Mouse (Mus musculus) MEL (cell line): ENCODE measurements around the gene Cdh23. TPM values are rescaled to one million over a fixed set of nuclear protein-coding genes. Genes with fewer than 3 reads are reported as not detected.

Source experiments
- DNase-seq: peaks from one replicate; pipeline ENCODE4 v3.0.0; 2011; ENCODE audit warnings: low read depth, low spot score
- H3K27ac ChIP-seq: 2 replicates; pipeline ENCODE4 v1.5.1; 2012; ENCODE audit warnings: low read depth, mild to moderate bottlenecking, control low read depth, low read length, moderate library complexity; ENCODE audit not compliant: control insufficient read depth
- H3K27me3 ChIP-seq, 2 experiments: fragments of 150-350 bp in 1 of 2; sonication (generic) in 1 of 2; 2 replicates each; pipeline ENCODE4 v1.6.1; 2012; ENCODE audit warnings: low read length in 2 of 2, mild to moderate bottlenecking in 2 of 2, improper control_type of control experiment in 1 of 2, moderate library complexity in 1 of 2; ENCODE audit not compliant: insufficient read depth in 2 of 2, control insufficient read depth in 1 of 2
- H3K36me3 ChIP-seq, 2 experiments: 2 replicates each; pipeline ENCODE4 v1.6.1; 2012 to 2014; ENCODE audit warnings: low read length in 2 of 2, improper control_type of control experiment in 1 of 2, inconsistent platforms in 1 of 2, mild to moderate bottlenecking in 1 of 2; ENCODE audit not compliant: insufficient read depth in 2 of 2, control insufficient read depth in 1 of 2
- H3K4me1 ChIP-seq, 2 experiments: fragments of 150-350 bp in 1 of 2; sonication (generic) in 1 of 2; 2 replicates each; pipeline ENCODE4 v1.6.1; 2012; ENCODE audit warnings: low read length in 2 of 2, improper control_type of control experiment in 1 of 2, mild to moderate bottlenecking in 1 of 2; ENCODE audit not compliant: insufficient read depth in 2 of 2, control insufficient read depth in 1 of 2
- H3K4me3 ChIP-seq, 2 experiments: fragments of 150-350 bp in 1 of 2; sonication (generic) in 1 of 2; 2 replicates each; pipeline ENCODE4 v1.5.1; 2012; ENCODE audit warnings: low read depth in 2 of 2, low read length in 2 of 2, mild to moderate bottlenecking in 2 of 2, moderate library complexity in 2 of 2, control low read depth in 1 of 2, improper control_type of control experiment in 1 of 2; ENCODE audit not compliant: control insufficient read depth in 1 of 2, insufficient read depth in 1 of 2
- H3K79me2 ChIP-seq: 2 replicates; pipeline ENCODE4 v1.6.1; 2012; ENCODE audit warnings: mild to moderate bottlenecking, low read length, moderate library complexity; ENCODE audit not compliant: control insufficient read depth, poor library complexity, insufficient read depth
- H3K9ac ChIP-seq: 2 replicates; pipeline ENCODE4 v1.6.1; 2012; ENCODE audit warnings: low read depth, mild to moderate bottlenecking, control low read depth, low read length, moderate library complexity; ENCODE audit not compliant: control insufficient read depth, poor library complexity, severe bottlenecking
- H3K9me3 ChIP-seq: fragments of 150-350 bp; sonication (generic); replicated peaks from 2 replicates; pipeline ENCODE4 v1.6.1; 2012; ENCODE audit warnings: mild to moderate bottlenecking, low read length, improper control_type of control experiment, moderate library complexity; ENCODE audit not compliant: insufficient read depth
- CHD2 ChIP-seq: IDR thresholded peaks from 2 replicates; pipeline ENCODE4 v1.6.1; 2011; ENCODE audit warnings: low read length, improper control_type of control experiment
- ELF1 ChIP-seq: IDR thresholded peaks from 2 replicates; pipeline ENCODE4 v1.6.1; 2014; ENCODE audit warnings: low read depth, mild to moderate bottlenecking, inconsistent platforms, low read length, improper control_type of control experiment, moderate library complexity
- HCFC1 ChIP-seq: IDR thresholded peaks from 2 replicates; pipeline ENCODE4 v1.6.1; 2012; ENCODE audit warnings: low read depth, mild to moderate bottlenecking, inconsistent platforms, low read length, improper control_type of control experiment, moderate library complexity
- POLR2A ChIP-seq, 2 experiments: IDR thresholded peaks; 2 replicates each; pipeline ENCODE4 v1.6.1; 2011 to 2012; ENCODE audit warnings: low read length in 2 of 2, mild to moderate bottlenecking in 2 of 2, control low read depth in 1 of 2, improper control_type of control experiment in 1 of 2, low read depth in 1 of 2, moderate library complexity in 1 of 2; ENCODE audit not compliant: control insufficient read depth in 1 of 2, insufficient read depth in 1 of 2, poor library complexity in 1 of 2
- RAD21 ChIP-seq: IDR thresholded peaks from 2 replicates; pipeline ENCODE4 v1.6.1; 2011; ENCODE audit warnings: mild to moderate bottlenecking, low read depth, low read length, improper control_type of control experiment
- SIN3A ChIP-seq: IDR thresholded peaks from 2 replicates; pipeline ENCODE4 v1.6.1; 2012; ENCODE audit warnings: low read length, improper control_type of control experiment, inconsistent platforms
- TAL1 ChIP-seq: IDR thresholded peaks from 2 replicates; pipeline ENCODE4 v1.6.1; 2012; ENCODE audit warnings: mild to moderate bottlenecking, inconsistent platforms, low read length, moderate library complexity, mixed read lengths
- ZC3H11A ChIP-seq: IDR thresholded peaks from 2 replicates; pipeline ENCODE4 v1.6.1; 2012; ENCODE audit warnings: low read depth, mild to moderate bottlenecking, inconsistent platforms, low read length, improper control_type of control experiment
- ZKSCAN1 ChIP-seq: IDR thresholded peaks from 2 replicates; pipeline ENCODE4 v1.6.1; 2012; ENCODE audit warnings: low read depth, mild to moderate bottlenecking, inconsistent platforms, low read length, improper control_type of control experiment, moderate library complexity
- ZMIZ1 ChIP-seq: IDR thresholded peaks from 2 replicates; pipeline ENCODE4 v1.6.1; 2012; ENCODE audit warnings: low read depth, mild to moderate bottlenecking, inconsistent platforms, low read length, improper control_type of control experiment, moderate library complexity
- polyA plus RNA-seq, 2 experiments: library from polyadenylated mRNA; stranded (reverse) in 1 of 2; unstranded in 1 of 2; fragments of >175 nt in 1 of 2; fragments of >200 nt in 1 of 2; gene quantifications; 2 replicates each; pipeline versions ENCODE4 v1.2.1 to v1.2.4; 2012; ENCODE audit warnings: low replicate concordance in 2 of 2, low read depth in 1 of 2; ENCODE audit not compliant: insufficient read length in 2 of 2, insufficient read depth in 1 of 2, missing spikeins in 1 of 2
- total RNA-seq: library from RNA; depleted of rRNA; stranded (reverse); fragments of 300-350 nt; gene quantifications from 2 replicates; pipeline ENCODE4 v1.2.3, GENCODE M21; 2012

Cdh23 gene
- total and polyA plus RNA-seq, 3 experiments, result 0.04 TPM; not detected in 2

GRCm38 (mm10) chr10:60552951-60553635 lies 143.2 kb downstream of the Cdh23 start:
- no peak overlapping the region for H3K4me3 ChIP-seq
- DNase-seq, result no peak
- H3K27ac ChIP-seq, result no peak overlapping the region
- H3K4me1 ChIP-seq, result no peaks in the 10 kb centered on the region
- H3K9me3 ChIP-seq, result no peaks in the 10 kb centered on the region
- TF ChIP-seq RAD21, result no peak
- no peak for TF ChIP-seq CHD2
- H3K79me2 ChIP-seq, result no peaks in the 10 kb centered on the region
- no peak overlapping the region for H3K9ac ChIP-seq
- no peaks in the 10 kb centered on the region for H3K27me3 ChIP-seq
- no peaks in the 10 kb centered on the region for H3K36me3 ChIP-seq

- no peak for DNase-seq
- no peak for TF ChIP-seq ELF1
- TF ChIP-seq TAL1, result no peak
- TF ChIP-seq HCFC1, result no peak
- TF ChIP-seq CHD2, result no peak
- TF ChIP-seq ZMIZ1, result no peak
- TF ChIP-seq ZC3H11A, result no peak
- no peak for TF ChIP-seq POLR2A (IDR thresholded peaks at IDR 0.05; ENCODE audit: control insufficient read depth in 1 of 2, insufficient read depth in 1 of 2, low read depth in 1 of 2, low read length in 2 of 2, poor library complexity in 1 of 2)
- TF ChIP-seq ZKSCAN1, result no peak
- Histone ChIP-seq H3K9me3 (no peaks in the 10 kb centered on the region), H3K4me3 (no peak overlapping the region), H3K36me3 (no peaks in the 10 kb centered on the region), H3K27ac (no peak overlapping the region), H3K4me1 (no peaks in the 10 kb centered on the region), H3K27me3 (no peaks in the 10 kb centered on the region), H3K9ac (no peak overlapping the region), H3K79me2 (no peaks in the 10 kb centered on the region)
Observed at GRCm38 (mm10) chr10:60539164-60539914, 157.0 kb downstream of the Cdh23 start.

GRCm38 (mm10) chr10:60536098-60536811 lies 160.0 kb downstream of the Cdh23 start:
- no peak overlapping the region for H3K9ac ChIP-seq
- H3K27me3 ChIP-seq, result no peaks in the 10 kb centered on the region
- H3K4me1 ChIP-seq, result no peaks in the 10 kb centered on the region
- no peak for DNase-seq
- no peaks in the 10 kb centered on the region for H3K36me3 ChIP-seq
- no peaks in the 10 kb centered on the region for H3K9me3 ChIP-seq
- no peaks in the 10 kb centered on the region for H3K79me2 ChIP-seq
- TF ChIP-seq TAL1 (no peak), HCFC1 (no peak), SIN3A (no peak), ZKSCAN1 (no peak), ZC3H11A (no peak), POLR2A (IDR thresholded peaks at IDR 0.05; ENCODE audit: control insufficient read depth in 1 of 2, insufficient read depth in 1 of 2, low read depth in 1 of 2, low read length in 2 of 2, poor library complexity in 1 of 2) (no peak)
- H3K27ac ChIP-seq, result no peak overlapping the region
- no peak overlapping the region for H3K4me3 ChIP-seq
